Mouse (Mus musculus): ENCODE measurements around the gene Slc12a5. TPM values are rescaled to one million over a fixed set of nuclear protein-coding genes. Genes with fewer than 3 reads are reported as not detected.

Slc12a5 gene
- 83.2 and 139 TPM in 2 replicates for total RNA-seq (2014; rRNA removed)
- 24.5 and 41.6 TPM in 2 replicates for polyA plus RNA-seq (2015; fragmentation: Nextera tagmentation; extraction: Ambion mirVana)

DNA sequence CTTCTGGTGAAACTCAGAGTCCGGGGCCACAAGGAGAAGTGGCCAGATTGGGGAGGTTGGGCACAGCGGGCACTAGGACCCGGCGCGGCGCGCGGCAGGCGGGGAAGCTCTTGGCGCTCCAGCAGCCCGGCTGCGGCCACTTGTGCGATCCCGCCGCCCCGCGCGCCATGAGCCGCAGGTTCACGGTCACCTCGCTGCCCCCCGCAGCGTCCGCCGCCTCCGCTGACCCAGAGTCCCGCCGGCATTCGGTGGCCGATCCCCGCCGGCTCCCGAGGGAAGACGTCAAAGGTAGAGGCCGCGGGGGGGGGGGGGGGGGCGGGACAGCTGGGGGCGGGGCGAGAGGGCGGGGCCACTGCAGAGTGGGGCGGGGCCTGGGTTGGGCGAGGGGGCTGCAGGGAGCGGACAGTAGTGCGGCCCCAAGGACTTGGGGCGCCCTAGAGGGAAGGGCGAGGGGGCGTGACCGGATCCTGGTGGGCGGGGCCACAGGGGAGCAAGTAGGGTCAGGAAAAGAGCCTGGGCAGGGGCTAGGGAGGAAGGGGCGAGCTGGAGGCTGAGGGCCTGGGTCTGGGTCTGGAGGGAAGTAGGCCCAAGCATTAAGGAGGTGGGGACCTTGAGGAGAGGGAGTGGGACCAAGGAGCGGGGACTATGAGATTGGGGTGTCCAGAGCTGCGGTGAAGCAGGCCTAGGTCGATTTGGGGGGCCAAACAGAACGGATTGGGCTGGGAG, at the start of gene Slc12a5:
Gene Slc12a5, plus strand, starts transcription at position 87 of the 726 bp plus-strand sequence.
- H3K4me1 ChIP-seq (ENCODE audit: insufficient read depth), result peaks cover 14% of the 10 kb centered on the region
- no peaks in the 10 kb centered on the region for H3K9me3 ChIP-seq (ENCODE audit: low read length)
- H3K27ac ChIP-seq (ENCODE audit: low read depth, low read length), result peak within 1 kb of the TSS; percentile 24
- peak within 1 kb of the TSS; percentile 71 for H3K4me2 ChIP-seq (ENCODE audit: low read depth)
- ATAC-seq, result peak; percentile 30; the same call in 1 of the 2 replicates
- H3K27me3 ChIP-seq (ENCODE audit: insufficient read depth, low read length), result no peaks in the 10 kb centered on the region
- no peak for TF ChIP-seq CTCF (IDR thresholded peaks at IDR 0.05; ENCODE audit: low read depth)
- DNase-seq, result peak; percentile 70
- WGBS, result 2% methylated on average over 19 of the region's 54 CpGs
- H3K36me3 ChIP-seq (ENCODE audit: insufficient read depth), result no peaks in the 10 kb centered on the region
- peak within 1 kb of the TSS; percentile 60 for H3K4me3 ChIP-seq (ENCODE audit: low read depth, low read length)
- H3K9ac ChIP-seq, result peak within 1 kb of the TSS; percentile 58

- peak within 1 kb of the TSS; percentile 97 for H3K9ac ChIP-seq
- peak; percentile 97 for DNase-seq
- H3K27me3 ChIP-seq (ENCODE audit: insufficient read depth, low read length), result no peaks in the 10 kb centered on the region
- H3K9me3 ChIP-seq (ENCODE audit: low read length), result no peaks in the 10 kb centered on the region
- peak within 1 kb of the TSS; percentile 74 for H3K4me2 ChIP-seq (ENCODE audit: low read depth)
- H3K36me3 ChIP-seq (ENCODE audit: insufficient read depth), result peaks cover 27% of the 10 kb centered on the region
- peak; percentile 68 for TF ChIP-seq CTCF (IDR thresholded peaks at IDR 0.05; ENCODE audit: low read depth)
- peak within 1 kb of the TSS; percentile 97 for H3K27ac ChIP-seq (ENCODE audit: low read depth, low read length)
- no peaks in the 10 kb centered on the region; the same call in 1 of the 2 replicates for H3K4me1 ChIP-seq (ENCODE audit: insufficient read depth)
- peak; percentile 91 for ATAC-seq
- H3K4me3 ChIP-seq (ENCODE audit: low read depth, low read length), result peak within 1 kb of the TSS; percentile 80
- WGBS, result 1% methylated on average over 88 of the region's 91 CpGs
These were observed 49.2 kb upstream of the Slc12a5 start, which contains the start of gene Zfp335 for GRCm38 (mm10) chr2:164911086-164912048. Zfp335 (minus strand) TSS chr2:164911757.

- Histone ChIP-seq H3K4me2 (ENCODE audit: low read depth) (peak overlapping the region; percentile 74), H3K9ac (peak overlapping the region; percentile 97), H3K4me1 (ENCODE audit: insufficient read depth) (no peaks in the 10 kb centered on the region; the same call in 1 of the 2 replicates), H3K27me3 (ENCODE audit: insufficient read depth, low read length) (no peaks in the 10 kb centered on the region), H3K36me3 (ENCODE audit: insufficient read depth) (peaks cover 21% of the 10 kb centered on the region), H3K4me3 (ENCODE audit: low read depth, low read length) (peak overlapping the region; percentile 80), H3K27ac (ENCODE audit: low read depth, low read length) (peak overlapping the region; percentile 97), H3K9me3 (ENCODE audit: low read length) (no peaks in the 10 kb centered on the region)
- ATAC-seq (peak; percentile 34), DNase-seq (no peak)
- TF ChIP-seq CTCF (IDR thresholded peaks at IDR 0.05; ENCODE audit: low read depth), result no peak
- 8% methylated on average over 12 of the region's 12 CpGs for WGBS
These were observed 48.5 kb upstream of the Slc12a5 start for GRCm38 (mm10) chr2:164912151-164912550.

GRCm38 (mm10) chr2:164912749-164913427, 47.7 kb upstream of the Slc12a5 start:
- Histone ChIP-seq H3K4me3 (ENCODE audit: low read depth, low read length) (no peak overlapping the region), H3K9me3 (ENCODE audit: low read length) (no peaks in the 10 kb centered on the region), H3K9ac (no peak overlapping the region), H3K4me2 (ENCODE audit: low read depth) (no peak overlapping the region), H3K27ac (ENCODE audit: low read depth, low read length) (peak overlapping the region; percentile 97; the same call in 1 of the 2 replicates), H3K36me3 (ENCODE audit: insufficient read depth) (peaks cover 13% of the 10 kb centered on the region), H3K4me1 (ENCODE audit: insufficient read depth) (no peaks in the 10 kb centered on the region; the same call in 1 of the 2 replicates), H3K27me3 (ENCODE audit: insufficient read depth, low read length) (no peaks in the 10 kb centered on the region)
- no peak for TF ChIP-seq CTCF (IDR thresholded peaks at IDR 0.05; ENCODE audit: low read depth)
- DNase-seq (no peak), ATAC-seq (no peak)
- WGBS, result 90% methylated on average over 9 of the region's 9 CpGs

- Histone ChIP-seq H3K4me2 (ENCODE audit: low read depth) (no peak overlapping the region), H3K9ac (no peak overlapping the region), H3K27ac (ENCODE audit: low read depth, low read length) (no peak overlapping the region), H3K4me3 (ENCODE audit: low read depth, low read length) (no peak overlapping the region), H3K27me3 (ENCODE audit: insufficient read depth, low read length) (no peaks in the 10 kb centered on the region), H3K9me3 (ENCODE audit: low read length) (no peaks in the 10 kb centered on the region), H3K4me1 (ENCODE audit: insufficient read depth) (no peaks in the 10 kb centered on the region; the same call in 1 of the 2 replicates), H3K36me3 (ENCODE audit: insufficient read depth) (peaks cover 8% of the 10 kb centered on the region)
- no peak for ATAC-seq
- 98% methylated on average over 2 of the region's 2 CpGs for WGBS
- TF ChIP-seq CTCF (IDR thresholded peaks at IDR 0.05; ENCODE audit: low read depth), result no peak
- DNase-seq, result no peak
These were observed 47.2 kb upstream of the Slc12a5 start for GRCm38 (mm10) chr2:164913428-164913786.

GRCm38 (mm10) chr2:164916820-164917219, 43.8 kb upstream of the Slc12a5 start:
- Histone ChIP-seq H3K9ac (no peak overlapping the region), H3K4me2 (ENCODE audit: low read depth) (no peak overlapping the region), H3K4me3 (ENCODE audit: low read depth, low read length) (no peak overlapping the region), H3K27me3 (ENCODE audit: insufficient read depth, low read length) (no peaks in the 10 kb centered on the region), H3K27ac (ENCODE audit: low read depth, low read length) (no peak overlapping the region), H3K4me1 (ENCODE audit: insufficient read depth) (no peaks in the 10 kb centered on the region; the same call in 1 of the 2 replicates), H3K9me3 (ENCODE audit: low read length) (no peaks in the 10 kb centered on the region), H3K36me3 (ENCODE audit: insufficient read depth) (no peaks in the 10 kb centered on the region; the same call in 1 of the 2 replicates)
- TF ChIP-seq CTCF (IDR thresholded peaks at IDR 0.05; ENCODE audit: low read depth), result no peak
- WGBS, result 85% methylated on average over 5 of the region's 5 CpGs
- DNase-seq (no peak), ATAC-seq (no peak)
